Mouse (Mus musculus) left cerebral cortex, adult 2 months (tissue): ENCODE data around the gene Zrsr2. TPM values are rescaled to one million over a fixed set of nuclear protein-coding genes. Genes with fewer than 3 reads are reported as not detected.
A peak's percentile ranks its signal among the peaks of the same experiment; 100 is the strongest.

Experiments
- DNase-seq, 2 experiments: peaks; one replicate each; pipeline ENCODE4 v3.0.0; 2021 to 2022; ENCODE audit warnings: low spot score in 2 of 2, mixed read lengths in 1 of 2; ENCODE audit errors: extremely low spot score in 1 of 2
- H3K27ac ChIP-seq: fragments of 200-600 bp; 2 replicates; pipeline ENCODE4 v1.8.1; 2022
- H3K4me3 ChIP-seq: fragments of 200-600 bp; 2 replicates; pipeline ENCODE4 v1.8.1; 2022
- CTCF ChIP-seq: fragments of 200-600 bp; IDR thresholded peaks from 2 replicates; pipeline ENCODE4 v1.8.1; 2022; ENCODE audit warnings: antibody characterized with exemption, mild to moderate bottlenecking, moderate library complexity
- intact Hi-C: fragments of 180-260 bp; cut with DNase I; formaldehyde crosslinking; loops from one replicate; pipeline ENCODE4 v1.15.1; 2025
- long read RNA-seq, 2 experiments: library from polyadenylated mRNA; stranded (forward); transcript quantifications; one replicate each; pipeline ENCODE4 v2.0.0; 2021; ENCODE audit warnings: borderline mapping rate in 2 of 2
- total RNA-seq, 2 experiments: library from RNA; stranded (reverse); gene quantifications; 2 replicates each; pipeline ENCODE4 v1.2.3; 2021

Zrsr2 gene
- 10 to 100 TPM; 43.9 to 51.7 TPM for total RNA-seq
- long read RNA-seq, experiment 1, transcript Zrsr2-201 (5 exons, 3,867 nt): major isoform, 21 of 38 reads
- long read RNA-seq, experiment 1, partial matches to known transcripts: 4 of 38 reads
- long read RNA-seq, experiment 1, other reads (novel, unspliced or antisense): 12 of 38 reads
- long read RNA-seq, experiment 2, transcript Zrsr2-201 (5 exons, 3,867 nt): major isoform, 20 of 35 reads
- long read RNA-seq, experiment 2, partial matches to known transcripts: 3 of 35 reads
- long read RNA-seq, experiment 2, other reads (novel, unspliced or antisense): 7 of 35 reads

DNA sequence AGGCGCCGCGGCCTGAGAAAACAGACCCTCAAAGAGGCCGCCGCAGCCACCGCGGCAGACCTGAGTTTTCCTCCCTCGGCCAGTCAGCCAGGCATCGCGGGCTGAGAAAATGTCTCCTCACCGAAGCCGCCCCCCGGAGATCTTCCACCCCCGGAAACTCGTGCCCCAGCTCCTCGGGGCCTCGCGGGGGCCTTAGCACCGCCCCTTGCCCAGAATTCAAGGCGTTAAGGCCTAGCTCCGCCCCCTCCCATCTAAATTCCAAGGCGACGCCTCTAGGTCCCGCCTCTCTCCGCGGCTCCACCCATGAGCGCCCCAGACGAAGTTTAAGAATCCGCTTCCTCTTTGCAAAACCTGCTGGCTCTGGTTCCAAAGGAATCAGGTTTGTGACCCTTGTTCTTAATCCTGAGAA is at the start of gene Zrsr2:
Gene Zrsr2 (minus strand): TSS at position 195 of the 409 bp plus-strand sequence.
- Histone ChIP-seq H3K27ac (peak within 1 kb of the TSS; percentile 92), H3K4me3 (peak within 1 kb of the TSS; percentile 60)
- DNase-seq: peak; percentile 55 to 78
- TF ChIP-seq CTCF: no peak
- intact Hi-C loops: loop anchor here (2.0 to 10.0 kb wide), 3 partner anchors 50 to 1014 kb away; partner anchors contain the start of gene Ap1s2

DNA sequence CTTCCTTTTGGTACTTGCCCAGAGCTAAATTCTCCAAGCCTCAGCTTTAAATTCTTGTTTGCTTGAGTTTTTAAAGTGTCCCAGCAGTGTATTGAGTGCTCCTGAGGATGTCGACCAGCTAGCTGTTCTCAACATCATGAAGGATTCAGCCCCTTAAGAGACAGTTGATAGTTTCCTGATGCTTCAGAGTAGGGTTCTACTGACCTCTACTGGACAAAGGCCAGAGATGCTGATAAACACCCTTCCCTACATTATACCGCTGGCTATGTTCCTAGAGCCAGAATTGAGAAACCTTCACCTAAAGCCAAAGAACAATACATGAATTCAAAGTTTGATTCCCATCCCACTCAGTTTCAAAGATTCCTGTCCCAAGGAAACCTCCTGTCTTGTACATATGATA is 46.3 kb upstream of the Zrsr2 start:
- intact Hi-C loops: no loop called here
- DNase-seq: peak in 1 of 2 experiments; percentile 7
- Histone ChIP-seq H3K27ac (no peak overlapping the region), H3K4me3 (no peak overlapping the region)
- TF ChIP-seq CTCF: peak; percentile 56

DNA sequence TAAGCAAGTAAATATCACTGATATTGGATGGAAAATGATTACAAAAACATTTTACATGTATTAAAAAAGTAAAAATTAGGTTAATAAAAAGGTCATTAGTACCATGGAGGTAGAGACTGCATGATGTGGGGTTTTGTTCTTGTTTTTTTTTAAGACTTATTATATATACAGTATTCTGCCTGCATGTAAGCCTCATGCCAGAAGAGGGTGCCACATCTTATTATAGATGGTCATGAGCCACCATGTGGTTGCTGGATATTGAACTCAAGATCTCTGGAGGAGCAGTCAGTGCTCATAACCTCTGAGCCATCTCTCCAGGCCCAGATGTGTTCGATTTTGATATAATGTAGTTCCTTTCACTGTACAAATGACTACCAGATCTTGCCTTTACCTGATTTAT is 41.4 kb upstream of the Zrsr2 start:
- Histone ChIP-seq H3K27ac (no peak overlapping the region), H3K4me3 (no peak overlapping the region)
- intact Hi-C loops: no loop called here
- peak; percentile 15 for TF ChIP-seq CTCF
- no peak for DNase-seq

DNA sequence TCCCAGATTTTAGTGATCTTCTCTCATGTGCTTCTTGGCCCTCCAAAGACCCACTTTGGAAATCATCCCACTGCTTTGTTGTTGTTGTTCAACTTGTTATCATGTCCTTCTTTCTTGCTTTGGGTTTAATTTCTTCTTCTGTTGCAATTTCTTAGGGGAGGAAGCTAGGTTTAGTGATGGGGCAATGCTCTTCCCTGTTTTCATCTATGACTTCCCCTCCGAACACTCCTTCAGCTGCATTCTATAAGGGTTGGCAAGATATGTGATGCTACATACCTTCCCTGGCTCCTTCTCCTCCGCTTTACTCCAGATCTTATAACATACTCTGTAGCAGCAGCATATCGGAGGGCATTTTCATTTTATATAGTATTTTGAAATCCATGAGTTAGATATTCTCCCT is 38.3 kb upstream of the Zrsr2 start:
- TF ChIP-seq CTCF: no peak
- no peak for DNase-seq
- intact Hi-C loops: no loop called here
- no peak overlapping the region for H3K27ac ChIP-seq
- no peak overlapping the region for H3K4me3 ChIP-seq

DNA sequence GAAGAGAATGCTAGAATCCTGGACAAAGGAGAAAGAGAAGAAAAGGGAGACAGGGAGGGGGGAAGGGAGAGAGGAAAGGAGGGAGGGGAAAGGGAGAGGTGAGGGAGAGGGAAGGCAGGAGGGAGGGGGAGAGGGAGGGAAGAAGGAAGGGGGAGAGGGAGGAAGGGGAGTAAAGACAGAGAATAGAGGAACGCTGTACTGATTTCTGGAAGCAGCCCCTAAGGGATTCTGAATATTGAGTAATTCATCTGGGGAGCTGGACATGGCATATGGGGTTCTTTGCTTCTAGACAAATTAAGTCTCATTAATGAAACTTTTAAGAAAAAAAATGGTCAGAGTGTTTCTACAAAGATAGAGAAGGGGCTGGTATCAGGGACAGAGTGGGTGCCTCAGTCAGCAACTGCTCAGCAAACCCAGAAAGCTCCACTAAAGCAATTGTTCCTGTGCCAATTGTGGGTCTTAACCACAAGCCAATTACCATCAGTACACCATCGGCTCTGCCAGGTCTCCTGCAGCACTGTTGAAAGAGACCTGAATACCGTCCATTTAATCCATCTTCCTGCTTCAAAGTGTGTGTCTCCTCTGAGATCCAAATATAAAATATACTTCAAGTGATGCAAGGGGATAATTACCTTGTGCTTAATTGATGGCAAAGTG is 29.4 kb upstream of the Zrsr2 start:
- Histone ChIP-seq H3K27ac (no peak overlapping the region), H3K4me3 (no peak overlapping the region)
- intact Hi-C loops: no loop called here
- TF ChIP-seq CTCF: no peak
- DNase-seq: no peak

- no peak for DNase-seq
- no peak for TF ChIP-seq CTCF
- intact Hi-C loops: no loop called here
- Histone ChIP-seq H3K4me3 (no peak overlapping the region), H3K27ac (no peak overlapping the region)
These were observed 23.7 kb upstream of the Zrsr2 start for GRCm38 (mm10) chrX:163982129-163982528.

DNA sequence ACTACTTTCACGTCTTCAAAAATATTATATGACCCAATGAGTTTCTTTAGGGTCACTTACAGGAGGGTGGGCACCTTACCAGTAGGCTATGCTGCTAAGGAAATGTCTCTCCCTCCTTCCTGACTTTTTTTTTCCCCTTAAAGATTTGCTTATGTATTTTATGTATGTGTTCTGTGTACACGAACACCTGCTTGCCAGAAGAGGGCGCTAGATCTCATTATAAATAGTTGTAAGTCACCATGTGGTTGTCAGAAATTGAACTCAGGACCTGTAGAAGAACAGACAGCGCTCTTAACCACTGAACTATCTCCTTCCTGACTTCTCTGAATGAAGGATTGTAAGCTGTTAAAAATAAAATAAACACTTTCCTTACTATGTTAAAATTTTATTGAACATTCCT is 23.0 kb upstream of the Zrsr2 start:
- Histone ChIP-seq H3K27ac (no peak overlapping the region), H3K4me3 (no peak overlapping the region)
- intact Hi-C loops: no loop called here
- no peak for DNase-seq
- no peak; the same call in 1 of the 2 replicates for TF ChIP-seq CTCF

DNA sequence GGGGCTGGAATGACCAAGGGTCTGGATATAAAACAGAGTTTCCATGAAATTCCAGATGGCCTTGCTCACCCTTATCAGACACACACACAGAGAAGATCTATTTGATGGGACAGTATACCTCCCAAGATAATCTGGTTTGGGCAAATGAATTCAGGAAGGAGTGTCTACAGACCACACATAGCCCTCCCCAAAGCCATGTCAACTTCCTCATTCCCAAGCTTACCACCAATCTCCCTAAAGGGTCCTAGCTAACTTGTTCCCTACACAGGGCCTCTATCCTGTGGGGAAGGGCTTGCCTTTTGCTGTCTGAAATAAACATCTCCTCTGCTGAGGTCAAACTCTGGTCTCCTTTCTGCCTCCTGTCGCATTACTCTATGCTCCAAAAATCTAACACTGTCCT is 22.6 kb upstream of the Zrsr2 start:
- intact Hi-C loops: no loop called here
- Histone ChIP-seq H3K4me3 (no peak overlapping the region), H3K27ac (no peak overlapping the region)
- TF ChIP-seq CTCF: no peak
- no peak for DNase-seq

DNA sequence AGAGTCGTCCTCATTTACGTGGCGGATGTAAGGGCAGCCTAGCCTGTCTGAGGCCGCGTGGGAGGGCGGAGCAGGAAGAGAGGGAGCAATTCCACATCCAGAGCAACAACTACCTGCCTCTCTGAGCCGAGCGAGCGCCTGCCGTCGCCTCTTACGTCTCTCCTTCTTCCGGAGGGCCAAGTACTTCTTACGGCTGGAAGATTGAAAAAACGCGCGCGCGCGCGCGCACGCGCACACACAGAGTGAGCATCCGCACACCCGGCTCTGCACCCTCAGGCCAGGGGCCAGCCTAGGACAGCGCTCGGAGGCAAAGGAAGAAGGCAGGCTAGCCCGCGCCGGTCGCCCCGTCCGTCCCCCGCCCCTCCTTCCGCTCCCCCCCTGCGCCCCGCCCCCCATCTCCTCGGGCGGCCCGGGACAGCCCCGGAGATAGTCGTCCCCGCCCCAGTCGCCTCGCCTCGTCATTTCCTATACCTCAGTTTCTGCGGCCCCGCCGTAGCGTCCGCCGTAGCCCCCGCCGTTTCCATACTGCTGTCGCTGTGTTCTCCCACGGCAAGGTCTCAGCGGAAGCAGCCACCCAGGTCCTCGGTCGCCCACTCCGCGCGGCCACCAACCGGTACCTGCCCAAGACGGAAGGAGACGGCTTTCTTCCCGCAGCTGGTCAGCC is 526 bp downstream of the Zrsr2 start:
- H3K27ac ChIP-seq: peak overlapping the region; percentile 92
- peak in 1 of 2 experiments; percentile 41 for DNase-seq
- no peak for TF ChIP-seq CTCF
- peak overlapping the region; percentile 60 for H3K4me3 ChIP-seq
- intact Hi-C loops: loop anchor here (2.0 to 10.0 kb wide), 3 partner anchors 49 to 1013 kb away; partner anchors contain the start of gene Ap1s2

DNA sequence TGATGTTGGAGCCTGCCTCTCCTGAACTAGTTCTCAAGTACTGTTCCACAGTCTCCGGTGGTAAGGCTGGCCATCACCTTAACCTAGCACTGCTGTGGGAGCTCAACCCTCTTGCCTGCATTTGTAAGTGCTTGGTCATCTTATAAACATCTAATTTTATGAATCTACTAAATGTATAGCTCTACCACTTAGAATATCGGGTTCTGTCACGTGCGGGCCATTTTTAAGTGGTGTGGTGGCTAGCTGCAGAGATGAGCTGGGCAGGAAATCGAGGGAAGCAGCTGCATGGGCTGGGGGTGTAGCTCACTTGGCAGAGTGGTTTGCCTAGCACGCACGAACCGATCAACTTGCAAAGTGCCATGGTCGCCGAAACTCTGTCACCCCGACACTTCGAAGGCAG is 1.1 kb downstream of the Zrsr2 start:
- intact Hi-C loops: loop anchor here (5.0 to 10.0 kb wide), 2 partner anchors 110 to 1013 kb away; no protein-coding TSS in a partner anchor

GRCm38 (mm10) chrX:163951618-163952017 is 6.8 kb downstream of the Zrsr2 start:
- H3K4me3 ChIP-seq: no peak overlapping the region
- no peak for TF ChIP-seq CTCF
- intact Hi-C loops: loop anchor here (10.0 kb wide), 1 partner anchor 1007 kb away; no protein-coding TSS in a partner anchor

More for the DNA sequence above, 1.1 kb downstream of the Zrsr2 start:
- no peak for TF ChIP-seq CTCF
- Histone ChIP-seq H3K4me3 (peak overlapping the region; percentile 60), H3K27ac (no peak overlapping the region)
- no peak for DNase-seq

DNA sequence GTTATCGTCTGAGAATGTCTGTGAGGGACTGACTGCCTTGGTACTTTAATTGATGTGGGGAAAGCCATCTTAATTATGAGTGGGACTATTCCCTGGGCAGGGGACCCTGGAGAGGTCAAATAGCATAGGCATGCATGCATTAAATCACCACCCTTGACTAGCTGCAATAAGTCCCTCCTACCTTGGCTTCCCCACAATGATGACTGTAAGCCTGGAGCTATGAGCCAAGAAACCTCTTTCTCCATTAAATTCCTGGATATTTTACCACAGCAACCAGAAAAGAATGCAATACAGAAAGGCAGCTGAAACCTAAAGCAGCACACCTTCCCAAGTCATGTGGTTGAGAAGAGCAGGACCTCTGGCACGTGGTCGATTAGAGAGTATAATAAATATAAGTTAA is 14.1 kb downstream of the Zrsr2 start:
- TF ChIP-seq CTCF: no peak
- H3K27ac ChIP-seq: no peak overlapping the region
- intact Hi-C loops: no loop called here
- DNase-seq: no peak
- no peak overlapping the region for H3K4me3 ChIP-seq

More at GRCm38 (mm10) chrX:163951618-163952017, 6.8 kb downstream of the Zrsr2 start:
- no peak overlapping the region for H3K27ac ChIP-seq
- no peak for DNase-seq
